Mouse (Mus musculus) lung, postnatal 10 days (tissue): Measurements from ENCODE around the gene Rhbdf1.
A peak's percentile ranks its signal among the peaks of the same experiment; 100 is the strongest.

Source experiments
- DNase-seq: peaks from one replicate; pipeline ENCODE4 v3.0.0; 2021

Rhbdf1 gene

GRCm38 (mm10) chr11:32188881-32189280, 33.2 kb downstream of the Rhbdf1 start:
- DNase-seq: no peak

- DNase-seq: no peak
These were observed 34.8 kb downstream of the Rhbdf1 start for GRCm38 (mm10) chr11:32187256-32187655.

GRCm38 (mm10) chr11:32186031-32186430, 36.1 kb downstream of the Rhbdf1 start:
- no peak for DNase-seq

- no peak for DNase-seq
These were observed 37.6 kb downstream of the Rhbdf1 start for GRCm38 (mm10) chr11:32184469-32184868.

- peak; percentile 89 for DNase-seq
These were observed 39.9 kb downstream of the Rhbdf1 start for GRCm38 (mm10) chr11:32181973-32182868.

- no peak for DNase-seq
These were observed 40.9 kb downstream of the Rhbdf1 start for GRCm38 (mm10) chr11:32181246-32181645.

- DNase-seq: no peak
These were observed 43.6 kb downstream of the Rhbdf1 start for GRCm38 (mm10) chr11:32178506-32178905.

GRCm38 (mm10) chr11:32166683-32167082, 55.4 kb downstream of the Rhbdf1 start:
- no peak for DNase-seq

GRCm38 (mm10) chr11:32161922-32162804, 59.9 kb downstream of the Rhbdf1 start:
- DNase-seq: peak; percentile 84

- DNase-seq: peak; percentile 21
These were observed 60.6 kb downstream of the Rhbdf1 start for GRCm38 (mm10) chr11:32161500-32161899.

- no peak for DNase-seq
These were observed 61.8 kb downstream of the Rhbdf1 start for GRCm38 (mm10) chr11:32160341-32160740.
